Mouse (Mus musculus): Measurements from ENCODE around the gene Glod4.

Glod4 gene

DNA sequence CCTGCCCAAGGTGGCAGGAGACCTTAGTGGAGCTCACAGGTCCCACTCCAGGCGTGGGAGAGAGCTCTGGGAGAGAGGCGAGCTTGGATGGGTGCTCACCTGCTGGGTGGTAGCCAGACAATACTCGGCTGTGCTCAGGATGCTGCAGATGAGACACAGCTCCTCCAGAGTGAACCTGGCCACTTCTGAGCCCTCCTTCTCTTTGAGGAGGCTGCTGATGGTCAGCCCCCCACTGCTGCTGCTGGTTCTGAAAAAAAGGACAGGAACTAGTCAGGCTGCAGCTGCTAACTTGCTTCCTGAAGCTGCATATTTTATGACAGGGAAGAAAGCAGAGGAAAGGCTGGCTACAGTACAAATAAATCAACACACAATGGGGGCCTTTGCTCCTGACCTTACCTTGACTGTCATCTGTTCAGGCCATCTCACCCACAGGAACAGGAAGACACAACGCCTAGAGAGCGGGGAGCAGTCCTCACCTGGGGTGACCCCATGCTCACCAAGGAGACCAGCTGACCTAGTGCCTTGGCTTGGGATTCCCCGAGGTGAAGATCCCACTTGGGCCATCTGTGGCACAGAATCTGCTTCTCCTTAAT lies 162.4 kb downstream of the Glod4 start:
- DNase-seq: no peak

DNA sequence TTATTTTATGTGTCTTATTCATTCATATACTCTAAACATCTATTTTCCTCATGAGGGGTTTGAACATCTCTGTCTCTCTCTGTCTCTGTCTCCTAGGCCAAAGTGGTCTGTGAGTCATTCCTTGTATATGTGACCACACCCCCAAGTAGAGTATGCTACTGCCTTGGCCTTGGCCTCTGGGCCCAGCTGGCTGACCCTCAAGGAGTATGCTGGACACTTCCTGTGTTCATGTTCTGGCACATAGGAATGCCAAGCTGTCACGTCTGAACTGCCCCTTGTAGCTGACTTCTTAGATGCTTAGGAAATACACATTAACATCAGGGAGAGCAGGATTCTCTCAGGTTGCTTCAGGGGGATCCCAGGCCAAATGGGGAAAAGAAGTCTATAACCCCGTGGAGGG lies 163.2 kb downstream of the Glod4 start:
- DNase-seq: no peak

- DNase-seq: no peak
Measured at GRCm38 (mm10) chr11:76077341-76077740, 166.2 kb downstream of the Glod4 start.

GRCm38 (mm10) chr11:76074296-76075093 lies 169.0 kb downstream of the Glod4 start:
- no peak for DNase-seq
